Mouse (Mus musculus): ENCODE results near the gene Prmt7.

GRCm38 (mm10) chr8:106226589-106226988 is 15.9 kb downstream of the Prmt7 start:
- peak; percentile 62 for TF ChIP-seq CTCF (IDR thresholded peaks at IDR 0.05; ENCODE audit: insufficient read depth, low read length)
- no peak for TF ChIP-seq POLR2A (IDR thresholded peaks at IDR 0.05; ENCODE audit: borderline replicate concordance, extremely low read depth, low read depth, low read length)
